Mouse (Mus musculus): ENCODE data around the gene Pxn.

- TF ChIP-seq POLR2A (IDR thresholded peaks at IDR 0.05; ENCODE audit: extremely low read depth, insufficient read depth, low read length): no peak
- TF ChIP-seq CTCF (IDR thresholded peaks at IDR 0.05; ENCODE audit: low read depth, low read length): no peak
Observed at GRCm38 (mm10) chr5:115526456-115527202, 20.2 kb downstream of the Pxn start.

Data from liver, adult 2 months (tissue).